Mouse (Mus musculus) CD4-positive, CD25-positive, alpha-beta regulatory T cell, adult 4 months (primary cell): ENCODE measurements around the gene Lrrc59. TPM values are rescaled to one million over a fixed set of nuclear protein-coding genes. Genes with fewer than 3 reads are reported as not detected.
"Not testable (repeated sequence)": the region's sequence is repeated elsewhere in the genome, so short reads cannot be mapped to it uniquely, and the experiment has no call there.

Experiments
- ATAC-seq: one replicate; pipeline ENCODE4 v1.8.0; 2017
- polyA plus RNA-seq, 2 experiments: library from polyadenylated mRNA; unstranded; fragments of 100-300 nt; shearing (Covaris generic); gene quantifications; one replicate each; pipeline ENCODE4 v1.2.1; 2017

Gene Lrrc59
- polyA plus RNA-seq, 2 experiments from 2014 or later = 7.9 to 8.2 TPM

- ATAC-seq = no peak
These were observed 2.4 kb downstream of the Lrrc59 start for GRCm38 (mm10) chr11:94631969-94632368.

- ATAC-seq = no peak
These were observed 3.4 kb downstream of the Lrrc59 start for GRCm38 (mm10) chr11:94632988-94633387.

- ATAC-seq = no peak
These were observed 4.9 kb downstream of the Lrrc59 start for GRCm38 (mm10) chr11:94634431-94634830.

- no peak for ATAC-seq
These were observed 15.1 kb downstream of the Lrrc59 start for GRCm38 (mm10) chr11:94644461-94645219.

GRCm38 (mm10) chr11:94646457-94646856, 16.9 kb downstream of the Lrrc59 start:
- no peak for ATAC-seq

GRCm38 (mm10) chr11:94651241-94651640, 21.7 kb downstream of the Lrrc59 start:
- not testable (repeated sequence) for ATAC-seq

GRCm38 (mm10) chr11:94652973-94653372, 23.4 kb downstream of the Lrrc59 start:
- ATAC-seq = no peak

- ATAC-seq = peak; percentile 88
These were observed 24.3 kb downstream of the Lrrc59 start, which contains the start of the genes Mrpl27 and Eme1 for GRCm38 (mm10) chr11:94653663-94654436. Gene Mrpl27 (plus strand): TSS chr11:94653767. Gene Eme1 (minus strand): TSS chr11:94653964.

GRCm38 (mm10) chr11:94661344-94661743, 31.8 kb downstream of the Lrrc59 start:
- no peak for ATAC-seq

GRCm38 (mm10) chr11:94665281-94665680, 35.7 kb downstream of the Lrrc59 start:
- no peak for ATAC-seq

- no peak for ATAC-seq
These were observed 45.4 kb downstream of the Lrrc59 start for GRCm38 (mm10) chr11:94674984-94675383.

- ATAC-seq = no peak
These were observed 45.9 kb downstream of the Lrrc59 start for GRCm38 (mm10) chr11:94675446-94675845.

GRCm38 (mm10) chr11:94676308-94676707, 46.7 kb downstream of the Lrrc59 start:
- no peak for ATAC-seq

- ATAC-seq = peak; percentile 93
These were observed 47.4 kb downstream of the Lrrc59 start, which contains the start of gene Xylt2 for GRCm38 (mm10) chr11:94676754-94677606. Gene Xylt2 (minus strand): TSS chr11:94677515.

- ATAC-seq = no peak
These were observed 48.1 kb downstream of the Lrrc59 start for GRCm38 (mm10) chr11:94677607-94678145.

- no peak for ATAC-seq
These were observed 51.1 kb downstream of the Lrrc59 start for GRCm38 (mm10) chr11:94680639-94681038.

- ATAC-seq = no peak
These were observed 52.1 kb downstream of the Lrrc59 start for GRCm38 (mm10) chr11:94681640-94682039.

GRCm38 (mm10) chr11:94682427-94682826, 52.9 kb downstream of the Lrrc59 start:
- no peak for ATAC-seq

GRCm38 (mm10) chr11:94687178-94687577, 57.6 kb downstream of the Lrrc59 start:
- no peak for ATAC-seq

- ATAC-seq = not testable (repeated sequence)
These were observed 62.9 kb downstream of the Lrrc59 start for GRCm38 (mm10) chr11:94692502-94692901.
